Mouse (Mus musculus): ENCODE measurements around the gene Mast3.

GRCm38 (mm10) chr8:70748246-70749096, 56.4 kb downstream of the Mast3 start:
- TF ChIP-seq CEBPB (IDR thresholded peaks at IDR 0.05; ENCODE audit: insufficient read depth, poor library complexity, severe bottlenecking) (no peak), POLR2A (IDR thresholded peaks at IDR 0.05; ENCODE audit: insufficient read length, low read depth) (no peak), USF1 (IDR thresholded peaks at IDR 0.05; ENCODE audit: low read depth) (no peak), MAX (IDR thresholded peaks at IDR 0.05; ENCODE audit: low read depth) (no peak)

Measured in myocyte (in vitro differentiated cells).